Mouse (Mus musculus) ovary, adult 10 weeks (tissue): ENCODE data around the gene Adcy5. TPM values are rescaled to one million over a fixed set of nuclear protein-coding genes. Genes with fewer than 3 reads are reported as not detected.

Experiments
- polyA plus RNA-seq: library from polyadenylated mRNA; stranded (reverse); fragments of 350-450 nt; fragmentation: Illumina TruSeq; extraction: RNeasy Lipid Tissue Mini Kit (QIAGEN cat#74804); gene quantifications from one replicate; pipeline ENCODE4 v1.2.3, GENCODE M21; 2014

Gene Adcy5
- polyA plus RNA-seq: 3.3 TPM

GRCm38 (mm10) chr16:35154641-35155390, at the start of gene Adcy5:
Gene Adcy5 (plus strand): TSS chr16:35154877.

Other genes with a start within 250 kb of the Adcy5 start
- 121 TPM for gene Hacd2, start 132.4 kb upstream of the Adcy5 start, polyA plus RNA-seq
- gene Sec22a, start 209.0 kb downstream of the Adcy5 start, polyA plus RNA-seq: 104 TPM